Mouse (Mus musculus) layer of hippocampus, postnatal 14 days (tissue): ENCODE measurements around the gene Cln5. TPM values are rescaled to one million over a fixed set of nuclear protein-coding genes. Genes with fewer than 3 reads are reported as not detected.

Experiments used
- DNase-seq, 2 experiments: peaks; one replicate each; pipeline ENCODE4 v3.0.0; 2021 to 2022; ENCODE audit warnings: low spot score in 2 of 2, mixed read lengths in 1 of 2
- long read RNA-seq, 2 experiments: library from polyadenylated mRNA; stranded (forward); transcript quantifications; one replicate each; pipeline ENCODE4 v2.0.0; 2021
- total RNA-seq, 2 experiments: library from RNA; stranded (reverse); gene quantifications; 2 replicates each; pipeline ENCODE4 v1.2.3; 2021

Cln5 gene
- total RNA-seq, result 1 to 10 TPM; 6.4 to 8.9 TPM
- long read RNA-seq, experiment 1, transcript Cln5-201 (4 exons, 2,445 nt), result major isoform, 10 of 12 reads
- long read RNA-seq, experiment 1, partial matches to known transcripts, result 2 of 12 reads
- long read RNA-seq, experiment 1, other reads (novel, unspliced or antisense), result 0 of 12 reads
- long read RNA-seq, experiment 2, transcript Cln5-201 (4 exons, 2,445 nt), result major isoform, 5 of 9 reads
- long read RNA-seq, experiment 2, partial matches to known transcripts, result 1 of 9 reads
- long read RNA-seq, experiment 2, other reads (novel, unspliced or antisense), result 3 of 9 reads

DNA sequence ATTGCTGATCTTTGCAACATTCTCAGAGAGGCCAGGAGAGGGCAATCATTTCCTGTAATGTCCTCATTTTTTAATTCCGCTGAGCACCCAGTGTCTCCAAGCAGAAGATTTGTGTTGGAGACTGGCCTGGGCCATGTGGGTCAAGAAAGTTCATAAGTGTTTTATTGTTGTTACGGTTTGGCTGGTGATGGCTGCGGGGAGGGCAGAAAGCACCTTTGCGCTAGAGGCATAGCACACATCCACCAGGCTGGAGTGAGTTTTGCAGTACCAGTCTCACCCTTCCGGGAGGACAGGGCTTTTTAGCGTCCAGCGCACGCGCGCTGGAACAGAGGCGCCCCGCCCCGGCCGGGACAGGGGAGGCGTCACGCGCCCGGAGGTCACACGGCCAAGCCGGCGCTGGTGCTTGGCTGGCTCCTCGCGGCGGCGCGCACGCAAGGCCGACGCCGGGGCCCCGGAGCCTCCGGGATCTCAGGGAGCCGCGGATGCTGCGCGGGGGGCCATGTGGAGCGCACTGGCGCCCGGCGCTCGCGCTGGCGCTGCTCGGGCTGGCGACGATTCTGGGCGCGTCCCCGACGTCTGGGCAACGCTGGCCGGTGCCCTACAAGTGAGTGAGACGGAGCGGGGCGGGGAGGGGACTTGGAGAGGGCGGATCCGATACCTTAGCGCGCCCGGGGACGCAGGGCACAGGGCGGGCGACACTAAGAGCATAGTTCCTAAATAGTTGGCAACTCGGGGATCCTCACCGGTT, at the start of gene Cln5:
Cln5 (plus strand) TSS at position 353 of the 748 bp plus-strand sequence.
- DNase-seq, result peak; percentile 83 to 90

DNA sequence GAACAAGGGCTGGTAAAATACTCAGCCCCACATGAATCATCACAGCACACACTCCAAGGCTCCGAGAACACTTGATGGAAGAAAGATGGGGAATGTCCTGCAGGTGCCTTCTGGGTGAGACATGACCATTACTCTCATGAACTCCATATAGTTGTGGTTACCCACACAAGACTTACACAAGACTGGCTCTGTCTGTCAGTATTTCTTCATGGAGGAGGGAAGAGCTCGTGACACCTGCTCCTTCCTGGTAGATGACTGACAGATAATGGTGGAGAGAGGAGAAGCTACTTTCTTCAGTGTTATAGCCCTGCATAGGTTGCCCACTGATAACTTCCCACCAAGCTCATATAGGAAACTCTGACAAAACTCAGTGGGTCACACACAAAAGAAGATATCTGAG, 40.8 kb upstream of the Cln5 start:
- DNase-seq, result no peak

DNA sequence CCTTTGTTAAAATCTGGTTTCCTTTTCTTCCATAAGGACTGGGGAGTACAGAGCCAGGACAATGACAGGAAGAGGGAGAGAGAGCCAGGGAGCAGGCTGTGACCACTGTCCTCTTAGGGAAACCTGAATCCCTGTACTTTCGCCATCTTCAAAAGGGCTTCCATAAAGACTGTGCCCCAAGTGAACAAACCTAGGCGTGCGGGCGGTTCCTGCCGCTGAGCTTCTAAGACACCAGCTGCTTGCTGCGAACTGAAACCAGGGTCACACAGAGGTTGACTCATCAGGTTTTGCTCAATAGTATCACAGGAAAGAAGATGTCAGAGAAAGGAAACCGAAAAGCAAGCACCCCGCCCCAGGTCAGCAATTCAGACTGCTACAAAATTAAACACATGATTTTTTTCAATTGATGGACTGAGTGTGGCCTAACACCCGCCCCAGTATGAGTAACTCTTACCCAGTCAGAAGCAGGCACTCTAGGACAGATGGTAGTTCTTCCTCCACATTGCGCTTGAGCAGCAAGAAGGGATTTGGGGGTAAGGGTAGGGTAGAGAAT, 36.7 kb upstream of the Cln5 start:
- no peak for DNase-seq

DNA sequence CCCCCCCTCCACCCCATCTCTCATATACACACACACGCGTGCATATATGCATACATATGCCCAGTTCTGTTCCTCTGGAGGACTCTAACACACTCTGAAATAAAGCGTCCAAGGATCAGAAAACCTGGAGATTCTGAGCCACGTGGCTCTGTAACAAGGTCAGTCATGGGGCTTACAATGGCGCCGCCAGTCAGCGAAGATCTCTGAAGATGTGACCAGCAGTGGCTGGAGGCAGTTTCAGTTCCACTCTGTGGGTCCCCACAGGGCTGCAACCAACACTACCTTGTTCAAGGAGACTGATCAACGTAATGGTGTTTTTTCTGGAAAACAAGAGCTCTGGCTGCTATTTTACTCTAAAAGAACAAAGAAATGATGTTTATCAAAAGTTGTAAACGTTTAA, 35.9 kb upstream of the Cln5 start:
- DNase-seq, result no peak

DNA sequence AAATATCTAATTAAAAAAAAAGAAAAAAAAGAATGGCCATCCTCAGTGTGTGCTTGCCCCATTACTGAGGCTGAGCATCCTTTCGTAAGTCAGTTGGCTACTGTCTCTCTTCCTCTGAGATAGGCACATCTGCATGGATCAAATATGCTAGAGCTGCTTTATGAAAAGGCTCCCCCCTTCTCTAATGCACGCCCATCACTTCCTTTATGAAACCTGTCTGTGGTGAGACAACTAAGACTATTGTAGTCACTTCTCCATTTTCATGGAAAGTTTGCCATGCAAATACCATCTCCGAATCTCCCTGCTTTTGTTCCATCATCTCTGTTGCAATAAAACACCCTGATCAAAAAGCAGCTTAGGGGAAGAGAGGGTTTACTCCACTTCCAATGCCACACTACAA, 33.0 kb upstream of the Cln5 start:
- DNase-seq, result no peak

DNA sequence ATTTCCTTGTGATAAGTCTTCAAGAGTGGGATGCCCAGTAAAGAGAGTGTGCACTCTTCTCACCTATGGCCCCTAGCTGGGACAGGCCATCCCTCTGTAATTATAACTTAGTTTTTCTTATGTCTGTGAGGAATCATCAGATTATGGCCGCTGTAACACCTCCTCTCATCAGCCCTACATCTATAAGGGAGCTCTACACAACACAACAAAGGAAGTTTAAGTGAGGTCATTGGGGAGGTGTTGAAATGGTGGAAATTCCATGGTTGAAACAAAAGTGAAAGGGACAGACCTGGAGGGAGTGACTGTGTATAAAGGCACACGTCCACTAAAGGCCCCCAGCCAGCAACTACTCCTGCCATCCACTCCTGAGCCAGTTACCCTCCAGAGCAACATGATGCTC, 23.3 kb upstream of the Cln5 start, which contains the start of gene Acod1:
Acod1 (plus strand) TSS at position 301 of the 400 bp plus-strand sequence.
- no peak for DNase-seq

DNA sequence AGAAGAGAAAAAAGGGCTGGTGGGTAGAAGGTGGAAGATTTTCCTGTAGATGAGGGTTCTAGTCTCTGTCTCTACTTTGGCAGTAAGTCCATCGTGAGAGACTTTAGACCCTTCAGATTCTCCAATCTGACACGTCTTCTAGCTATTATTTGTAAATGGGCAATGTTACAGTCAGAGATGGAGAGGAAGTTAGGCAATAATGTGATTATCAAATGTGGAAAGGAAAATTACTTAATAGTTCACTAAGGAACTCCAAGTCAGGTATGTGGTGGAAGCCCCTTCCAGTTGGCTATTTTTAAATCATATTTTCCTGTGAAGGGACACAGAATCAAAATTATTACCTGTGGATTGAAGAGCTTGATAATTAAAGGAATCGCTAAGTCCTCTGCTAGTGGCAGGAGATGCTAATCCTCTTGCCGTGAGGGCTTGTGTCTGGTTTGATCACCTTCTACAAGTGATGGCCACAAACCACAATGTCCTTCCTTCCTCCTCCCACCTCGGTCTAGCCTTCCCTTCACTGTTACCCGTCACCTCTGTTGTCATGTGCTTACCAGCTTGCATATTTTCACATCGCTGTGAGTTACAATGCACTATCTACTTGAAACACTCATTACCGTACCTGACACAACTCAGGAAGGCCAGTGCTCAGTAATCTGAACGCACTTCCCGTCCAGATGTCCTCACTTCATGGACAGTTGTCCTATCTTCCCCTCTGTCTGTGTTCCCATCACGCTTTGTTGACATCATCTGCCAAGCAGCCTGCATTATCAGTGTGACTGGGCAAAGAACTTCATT, 21.5 kb upstream of the Cln5 start:
- DNase-seq, result no peak

DNA sequence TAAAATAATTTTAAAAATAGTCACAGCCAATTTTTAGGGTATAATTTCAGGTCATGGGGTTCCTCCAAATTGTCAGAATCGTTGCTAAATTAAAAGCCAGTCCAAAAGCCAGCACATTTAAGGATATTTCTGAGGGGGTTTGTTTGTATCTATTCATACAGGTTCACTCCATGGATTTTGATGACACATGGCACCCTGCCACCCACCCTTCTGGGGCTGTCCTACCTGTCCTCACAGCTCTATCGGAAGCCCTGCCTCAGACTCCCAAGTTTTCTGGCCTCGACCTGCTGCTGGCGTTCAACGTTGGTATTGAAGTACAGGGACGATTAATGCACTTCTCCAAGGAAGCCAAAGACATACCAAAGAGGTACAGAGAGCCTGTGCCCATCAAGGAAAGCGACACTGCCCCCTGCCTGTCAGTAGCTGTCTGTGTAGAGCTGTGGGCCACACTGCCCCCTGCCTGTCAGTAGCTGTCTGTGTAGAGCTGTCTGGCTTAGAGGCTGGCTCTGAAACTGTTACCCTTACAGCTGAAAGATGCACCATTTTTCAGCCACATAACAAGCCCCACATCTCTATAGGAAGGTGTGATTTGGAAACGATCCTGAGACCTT, 18.8 kb upstream of the Cln5 start:
- DNase-seq, result peak; percentile 70 to 76

DNA sequence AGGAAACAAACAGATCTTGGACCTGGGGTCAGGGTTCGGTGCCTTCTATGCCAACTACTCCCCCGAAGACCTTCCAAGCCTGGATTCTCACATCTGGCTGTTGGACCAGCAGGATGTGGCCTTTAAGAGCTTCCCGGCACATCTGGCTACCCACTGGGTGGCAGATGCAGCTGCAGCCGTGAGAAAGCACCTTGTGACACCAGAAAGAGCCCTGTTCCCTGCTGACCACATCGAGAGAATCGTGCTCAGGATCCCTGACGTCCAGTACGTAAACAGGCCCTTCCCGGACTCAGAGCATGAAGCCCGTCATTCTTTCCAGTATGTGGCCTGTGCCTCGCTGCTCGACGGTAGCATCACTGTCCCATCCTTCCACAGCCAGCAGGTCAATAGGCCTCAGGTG, 15.3 kb upstream of the Cln5 start:
- DNase-seq, result no peak

DNA sequence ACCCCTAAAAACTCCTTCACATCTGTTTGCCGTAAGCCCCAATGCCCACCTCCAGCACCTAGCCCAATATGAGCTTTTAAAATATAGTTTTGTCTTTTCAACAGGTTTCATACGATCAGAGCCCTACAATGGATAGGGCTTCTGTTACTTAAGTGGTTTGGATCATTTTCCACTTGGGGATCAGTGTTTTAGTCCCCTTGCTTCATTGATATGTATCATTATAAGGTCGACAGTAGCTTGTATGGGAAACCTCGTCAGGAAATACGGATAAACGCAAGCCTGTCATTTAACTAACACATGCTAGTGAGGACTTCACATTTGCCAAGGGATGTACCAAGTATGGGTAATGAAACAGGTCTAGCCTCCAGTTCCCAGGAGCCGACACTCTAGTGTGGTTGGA, 13.4 kb upstream of the Cln5 start:
- no peak for DNase-seq

DNA sequence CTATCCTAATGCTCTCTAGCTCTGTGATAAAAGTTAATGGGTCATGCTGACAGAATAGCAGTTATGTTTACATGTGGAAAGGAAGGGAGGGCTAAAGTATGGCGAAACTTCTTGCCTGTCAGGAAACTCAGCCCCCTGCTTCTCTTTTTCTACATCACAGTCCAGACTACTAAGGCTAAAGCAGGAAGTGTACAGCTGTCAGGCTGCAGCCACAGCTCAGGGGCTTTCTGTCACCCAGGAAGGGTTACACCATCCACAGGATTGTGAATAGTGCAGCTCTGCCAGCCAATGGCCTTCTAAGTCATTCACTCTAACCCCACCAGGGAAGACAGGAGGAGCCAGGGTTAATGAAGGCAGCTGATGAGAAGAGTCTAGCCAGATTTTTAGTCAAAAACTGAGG, 11.0 kb upstream of the Cln5 start:
- no peak for DNase-seq

DNA sequence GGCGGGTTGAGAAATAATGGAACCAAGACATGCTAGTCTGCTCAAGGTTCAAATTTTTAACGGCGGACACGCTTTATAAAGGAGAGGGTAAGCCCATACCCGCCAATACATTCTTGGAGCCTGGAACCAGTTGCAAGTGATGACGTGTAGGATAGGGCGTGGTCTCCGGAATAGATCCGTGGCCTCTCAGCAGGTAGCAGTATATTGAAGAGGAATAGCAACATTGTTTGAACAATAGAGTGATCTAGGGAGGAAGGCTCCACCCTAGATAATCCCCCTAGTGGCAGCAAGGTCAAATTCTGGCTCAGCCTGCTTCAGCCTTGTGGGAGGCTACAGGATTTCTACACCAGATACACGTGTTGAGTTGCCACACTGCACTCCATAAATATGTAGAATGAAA, 10.5 kb upstream of the Cln5 start:
- DNase-seq, result no peak

DNA sequence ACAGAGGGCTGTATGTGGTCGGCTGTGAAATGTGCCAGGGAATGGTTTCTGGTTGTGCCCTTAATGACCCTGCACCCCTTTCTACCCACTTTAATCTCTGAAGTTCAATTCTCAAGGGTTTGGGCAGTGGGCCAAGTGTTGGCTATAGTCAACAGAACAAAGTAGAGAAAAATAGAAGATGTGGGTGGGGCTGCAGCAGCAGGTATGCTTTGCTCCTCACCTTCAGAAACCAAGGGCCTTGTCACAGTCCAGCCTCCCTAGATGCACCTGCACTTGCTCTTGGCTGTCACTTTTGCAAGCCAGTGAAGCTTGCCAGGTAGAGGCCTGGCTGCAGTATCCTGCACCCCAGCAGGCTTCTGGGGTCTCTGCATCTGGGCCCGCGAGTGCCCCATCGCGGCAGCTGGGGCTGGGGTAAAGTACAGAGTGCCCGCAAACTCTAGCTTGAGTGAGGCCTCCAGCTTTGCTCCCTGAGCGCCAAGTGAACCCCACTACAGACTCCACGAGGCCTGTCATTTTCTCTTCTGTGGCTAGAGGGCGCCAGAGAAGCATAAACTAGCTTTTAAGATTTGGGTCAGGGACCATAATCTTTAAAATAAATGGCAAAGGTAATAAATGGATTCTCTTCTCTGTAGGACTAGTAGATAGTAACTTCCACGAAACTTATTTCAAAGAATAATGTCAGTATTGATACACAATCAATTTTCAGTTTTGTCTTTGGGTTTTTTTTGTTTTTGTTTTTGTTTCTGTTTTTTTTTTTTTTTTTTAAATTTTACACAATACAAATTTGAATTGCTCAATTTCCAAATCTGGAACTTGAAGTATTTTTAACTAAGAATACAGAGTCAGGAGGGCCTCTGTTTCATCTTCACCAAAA, 4.5 kb upstream of the Cln5 start:
- DNase-seq, result peak; percentile 66 to 79

DNA sequence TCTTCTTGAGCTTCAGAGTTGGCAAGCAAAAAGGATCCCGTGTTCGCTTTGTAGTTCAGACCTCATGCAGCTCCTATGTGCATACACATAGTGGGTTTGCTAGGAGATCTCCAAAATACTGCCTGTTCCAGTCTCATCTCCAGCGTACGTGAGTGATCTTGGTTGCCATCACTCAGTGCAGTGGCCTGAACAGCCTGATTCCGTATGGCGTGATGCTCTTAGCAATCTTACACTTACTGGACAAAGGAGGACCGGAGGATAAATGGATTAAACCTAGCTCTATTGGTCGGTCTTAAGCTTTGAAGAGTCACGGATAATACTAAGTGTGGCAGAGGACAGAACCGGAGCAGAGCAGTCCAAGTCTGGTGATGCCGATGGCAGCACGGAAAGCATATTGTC, 552 bp upstream of the Cln5 start:
- no peak for DNase-seq

DNA sequence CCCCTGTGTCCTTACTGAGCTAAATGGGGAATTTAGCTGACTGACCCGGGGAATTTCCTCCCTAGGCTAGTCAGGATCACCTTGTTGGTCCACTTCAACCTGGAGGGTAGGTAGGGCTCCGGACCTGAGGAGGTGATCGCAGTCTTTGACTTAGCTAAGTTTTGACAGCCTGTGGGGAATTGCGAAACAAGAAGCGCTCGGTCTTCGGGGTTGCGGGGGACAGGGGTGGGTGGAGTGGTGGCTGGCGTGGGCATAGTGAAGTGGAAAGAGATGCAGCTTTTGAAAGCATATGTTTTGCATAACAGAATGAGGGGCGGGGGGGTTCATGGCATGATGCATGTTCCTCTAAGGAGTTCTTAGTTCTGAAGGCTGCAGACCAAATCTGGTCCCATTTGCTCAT, 774 bp downstream of the Cln5 start:
- no peak for DNase-seq

DNA sequence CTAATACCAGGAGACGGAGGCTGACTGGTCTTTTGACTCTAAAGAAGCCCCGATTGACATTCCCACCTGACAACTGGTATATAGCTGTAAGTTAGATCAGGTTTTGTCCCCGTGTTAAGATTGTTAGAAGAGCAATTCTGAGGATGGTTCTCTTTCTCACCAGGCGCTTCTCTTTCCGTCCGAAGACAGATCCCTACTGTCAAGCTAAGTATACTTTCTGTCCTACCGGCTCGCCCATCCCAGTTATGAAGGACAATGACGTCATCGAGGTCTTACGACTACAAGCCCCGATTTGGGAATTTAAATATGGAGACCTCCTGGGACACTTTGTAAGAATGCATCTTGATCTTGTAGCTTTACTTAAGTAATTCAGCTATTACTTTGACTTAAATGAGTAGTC, 1.5 kb downstream of the Cln5 start:
- no peak for DNase-seq

DNA sequence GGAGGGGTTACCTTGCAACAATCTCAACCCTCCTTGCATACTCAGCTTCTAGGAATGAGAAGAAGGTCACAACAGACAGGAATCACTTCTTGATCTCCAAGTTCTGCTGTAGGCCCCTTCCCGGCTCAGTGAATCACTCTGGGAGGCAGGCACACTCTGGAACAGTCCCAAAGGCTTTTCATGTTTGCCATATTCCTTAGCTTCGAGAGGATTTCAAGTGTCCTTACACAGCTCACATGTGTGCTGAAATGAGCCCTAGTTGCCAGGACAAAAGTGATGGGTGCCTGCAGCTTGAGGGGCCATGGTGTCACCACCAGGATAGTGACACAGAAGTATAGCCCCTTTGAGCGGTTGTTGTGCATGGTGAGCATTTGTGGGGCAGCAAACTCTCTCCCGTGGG, 2.7 kb downstream of the Cln5 start:
- DNase-seq, result no peak

DNA sequence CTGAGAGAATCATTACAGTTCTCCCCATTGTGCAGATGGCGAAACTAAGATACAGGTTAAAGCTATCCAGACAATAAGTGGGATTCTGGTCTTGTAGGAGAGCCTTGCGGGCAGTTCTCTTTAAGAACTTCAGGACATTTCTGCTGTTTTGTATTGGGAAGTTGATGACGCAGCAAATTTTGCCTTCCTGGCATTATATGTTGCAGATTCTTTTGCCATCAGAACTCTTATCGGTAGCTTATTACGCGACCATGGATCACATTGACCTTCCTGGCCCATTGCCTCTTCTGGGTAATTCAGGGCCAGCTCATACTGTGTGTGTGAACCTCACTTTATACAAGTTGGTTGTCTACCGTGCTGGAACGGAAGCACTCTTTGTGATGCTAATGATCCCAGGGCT, 3.8 kb downstream of the Cln5 start:
- DNase-seq, result no peak

DNA sequence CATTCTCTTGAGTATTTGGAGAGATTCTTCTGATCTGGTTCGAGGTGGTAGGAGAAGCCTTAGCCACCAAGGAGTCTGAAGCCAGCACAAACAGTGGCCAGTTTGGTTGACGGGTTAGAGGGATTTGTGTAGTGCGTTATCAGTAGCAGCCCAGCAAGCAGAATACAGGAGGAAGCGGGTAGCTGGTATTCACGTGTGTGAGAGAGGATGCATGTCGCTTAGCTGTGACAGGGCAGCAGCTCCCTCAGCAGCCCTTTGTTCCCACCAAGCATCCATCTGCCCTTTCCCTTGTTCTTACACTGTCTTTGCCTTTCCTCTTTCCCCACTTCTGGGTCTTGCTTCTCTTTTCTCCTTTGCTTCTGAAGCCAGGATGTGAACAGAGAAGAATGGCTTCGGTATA, 5.2 kb downstream of the Cln5 start:
- DNase-seq, result no peak

DNA sequence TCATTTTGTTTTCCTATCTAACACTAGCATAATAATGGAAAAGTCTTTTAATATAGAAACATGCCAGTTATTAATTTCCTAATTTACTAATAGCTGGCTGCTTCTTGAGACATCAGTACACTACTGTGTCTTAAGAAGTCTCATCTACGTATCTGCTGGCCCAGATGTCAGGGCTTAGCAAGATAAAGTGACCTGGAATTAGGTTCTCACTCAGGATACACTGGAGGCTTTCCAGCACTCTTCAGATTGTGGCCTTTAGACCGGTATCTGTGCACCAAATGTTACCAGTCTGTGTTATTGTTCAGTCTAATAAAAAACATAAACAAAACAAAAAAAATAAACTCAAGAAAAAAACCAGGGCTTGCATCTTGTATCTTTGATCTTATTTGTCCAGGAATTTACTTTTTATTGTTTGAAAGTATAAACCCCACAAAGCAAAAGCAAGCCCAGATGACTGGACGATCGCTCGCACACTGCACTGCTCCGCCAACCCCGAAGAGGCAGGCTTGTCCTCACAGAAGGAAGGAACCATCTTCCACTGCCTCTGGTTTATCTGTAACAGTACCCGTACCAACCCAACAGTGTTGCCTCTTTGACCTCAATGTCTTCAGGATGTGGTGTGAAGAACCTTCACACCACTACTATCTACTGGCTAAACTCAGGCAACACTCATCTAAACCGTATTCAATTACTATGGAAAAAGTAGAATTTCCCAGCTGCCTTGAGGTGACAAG, 7.4 kb downstream of the Cln5 start:
- DNase-seq, result no peak
